Mouse (Mus musculus): ENCODE measurements around the gene Olfr1358.

DNA sequence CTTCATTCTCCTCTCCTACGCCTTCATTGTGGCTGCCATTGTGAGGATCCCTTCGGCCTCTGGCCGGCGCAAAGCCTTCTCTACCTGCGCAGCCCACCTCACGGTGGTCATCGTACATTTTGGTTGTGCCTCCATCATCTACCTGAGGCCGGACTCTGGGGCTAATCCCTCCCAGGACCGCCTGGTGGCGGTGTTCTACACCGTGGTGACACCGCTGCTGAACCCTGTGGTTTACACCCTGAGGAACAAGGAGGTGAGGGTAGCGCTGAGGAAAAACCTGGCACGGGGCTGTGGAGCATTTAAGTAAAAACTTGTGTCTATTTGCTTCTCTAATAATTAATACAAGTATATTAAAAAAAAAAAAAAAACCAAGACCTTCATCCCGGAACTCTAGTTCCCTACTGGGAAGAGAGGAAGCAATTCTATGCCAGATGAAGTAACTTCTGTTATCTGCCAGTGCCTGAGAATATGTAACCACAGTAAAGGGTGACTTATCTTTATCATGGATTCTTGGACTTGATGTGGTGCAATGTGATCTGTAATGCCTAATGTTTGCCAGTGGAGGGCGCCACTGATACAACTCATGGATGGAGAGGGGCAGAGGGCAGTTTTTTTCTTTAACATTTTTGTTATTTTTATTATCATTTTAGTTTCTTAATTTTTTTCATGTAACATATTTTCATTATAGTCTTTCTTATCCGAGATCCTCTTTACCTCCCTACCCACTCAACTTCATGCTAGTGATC, 3.2 kb downstream of the Olfr1358 start:
- 0 out of 2 replicates have a peak, but pooled peaks have one; percentile 46 for TF ChIP-seq ZC3H11A (IDR thresholded peaks at IDR 0.05; ENCODE audit: borderline replicate concordance, low read depth, low read length)
- TF ChIP-seq HCFC1 (IDR thresholded peaks at IDR 0.05; ENCODE audit: borderline replicate concordance, insufficient read depth, low read length): no peak
- no peak for TF ChIP-seq MAFK (IDR thresholded peaks at IDR 0.05; ENCODE audit: insufficient read depth, low read depth, low read length)
- no peak for TF ChIP-seq CHD2 (IDR thresholded peaks at IDR 0.05; ENCODE audit: low read depth, low read length)
- 0 out of 2 replicates have a peak, but pooled peaks have one; percentile 42 for TF ChIP-seq ZNF384 (IDR thresholded peaks at IDR 0.05; ENCODE audit: low read depth, low read length)

Data from ES-E14 (cell line).